Mouse (Mus musculus): ENCODE results near the gene Frmd4a. TPM values are rescaled to one million over a fixed set of nuclear protein-coding genes. Genes with fewer than 3 reads are reported as not detected.
A peak's percentile ranks its signal among the peaks of the same experiment; 100 is the strongest.

Frmd4a gene
- polyA plus RNA-seq, 1 experiment from 2014 or later, result 64.3 TPM

DNA sequence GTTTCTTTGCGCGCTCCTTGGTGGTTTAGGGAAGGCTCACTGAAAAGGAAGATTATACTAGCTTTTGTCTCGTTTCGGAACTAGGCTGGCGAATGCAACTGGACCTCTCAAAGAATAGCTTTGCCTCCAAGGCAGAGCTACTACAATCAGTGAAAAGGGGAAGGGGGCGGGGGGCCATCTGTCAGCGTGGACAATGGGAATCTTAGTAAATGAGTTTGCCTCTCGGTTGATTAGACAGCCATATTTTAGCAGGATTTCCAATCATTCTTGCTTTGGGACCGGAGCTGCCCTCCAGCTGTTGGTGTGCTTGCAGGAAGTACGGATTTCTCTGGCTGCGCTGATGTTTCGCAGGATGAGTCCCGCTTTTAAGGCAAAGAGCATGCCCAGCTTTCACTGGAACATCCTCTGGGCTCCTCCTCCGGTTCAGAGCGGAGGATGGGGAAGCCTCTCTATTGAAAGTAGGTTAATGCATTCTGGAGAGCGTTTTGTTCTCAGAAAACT is 135.7 kb downstream of the Frmd4a start:
- Histone ChIP-seq H3K9me3 (replicated peaks) (no peaks in the 10 kb centered on the region), H3K4me1 (peaks cover 24% of the 10 kb centered on the region), H3K36me3 (no peaks in the 10 kb centered on the region), H3K4me3 (peak overlapping the region; percentile 57), H3K27me3 (ENCODE audit: low read depth, poor library complexity, severe bottlenecking) (peaks cover 9% of the 10 kb centered on the region), H3K27ac (peak overlapping the region; percentile 82)
- 5% methylated on average over 16 of the region's 16 CpGs for WGBS
- DNase-seq (ENCODE audit: low spot score), result peak; percentile 61

DNA sequence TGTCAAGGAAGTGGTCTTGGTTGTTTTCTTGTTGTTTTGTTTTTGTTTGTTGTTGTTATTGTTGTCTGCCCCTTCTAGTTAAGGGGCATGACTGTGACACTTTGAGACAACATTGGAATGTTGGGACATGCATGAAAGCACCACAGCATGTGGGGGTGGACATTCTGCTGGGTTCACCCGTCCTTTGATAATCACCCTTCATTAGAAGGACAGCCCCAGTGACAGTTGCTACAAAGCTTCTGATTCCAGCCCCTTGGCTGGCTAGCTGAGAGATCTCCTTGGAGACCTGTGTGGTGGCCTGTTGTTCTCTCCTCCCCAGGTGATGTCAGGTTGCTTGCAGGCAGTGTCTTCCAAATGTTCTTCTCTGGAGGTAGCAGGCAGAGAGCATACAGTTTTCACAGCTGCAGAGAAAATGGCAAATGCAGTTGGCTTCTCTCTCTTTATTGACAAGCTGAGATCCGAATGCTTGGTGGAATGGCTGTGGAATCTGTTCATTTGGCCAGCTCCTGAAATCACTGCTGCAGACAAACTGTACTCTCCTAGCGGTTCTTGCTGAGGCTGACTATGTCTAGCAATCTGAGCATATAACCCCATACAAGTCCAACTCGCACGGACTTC is 136.6 kb downstream of the Frmd4a start:
- no peaks in the 10 kb centered on the region for H3K9me3 ChIP-seq (replicated peaks)
- no peaks in the 10 kb centered on the region for H3K36me3 ChIP-seq
- peaks cover 9% of the 10 kb centered on the region for H3K27me3 ChIP-seq (ENCODE audit: low read depth, poor library complexity, severe bottlenecking)
- 0 out of 2 replicates have a peak overlapping the region, but pooled peaks have one; percentile 82 for H3K27ac ChIP-seq
- DNase-seq (ENCODE audit: low spot score), result no peak
- 67% methylated on average over 5 of the region's 5 CpGs for WGBS
- peaks cover 22% of the 10 kb centered on the region for H3K4me1 ChIP-seq
- peak overlapping the region; percentile 57; the same call in 1 of the 2 replicates for H3K4me3 ChIP-seq

DNA sequence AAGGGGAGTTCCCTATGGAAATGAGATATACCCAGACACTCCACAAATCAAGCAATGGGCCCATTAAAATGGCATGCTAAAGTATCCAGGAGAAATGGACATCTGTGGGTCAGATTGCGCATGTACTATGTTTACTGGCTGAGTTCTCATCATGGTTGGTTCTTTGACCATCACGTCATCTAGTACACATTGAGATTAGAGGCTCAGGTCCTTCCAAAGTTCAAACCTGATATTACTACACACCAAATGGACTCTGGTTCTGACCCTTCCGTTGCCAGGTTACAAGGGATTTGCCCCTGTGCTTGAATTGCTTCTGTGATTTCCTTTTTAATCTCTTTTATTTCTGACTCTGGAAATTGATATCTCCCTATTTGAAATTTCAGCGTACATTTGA is 137.1 kb downstream of the Frmd4a start:
- Histone ChIP-seq H3K9me3 (replicated peaks) (no peaks in the 10 kb centered on the region), H3K27me3 (ENCODE audit: low read depth, poor library complexity, severe bottlenecking) (peaks cover 9% of the 10 kb centered on the region), H3K4me1 (peaks cover 22% of the 10 kb centered on the region), H3K36me3 (no peaks in the 10 kb centered on the region), H3K4me3 (no peak overlapping the region), H3K27ac (no peak overlapping the region)
- WGBS, result 90% methylated on average over 4 of the region's 4 CpGs
- no peak for DNase-seq (ENCODE audit: low spot score)

DNA sequence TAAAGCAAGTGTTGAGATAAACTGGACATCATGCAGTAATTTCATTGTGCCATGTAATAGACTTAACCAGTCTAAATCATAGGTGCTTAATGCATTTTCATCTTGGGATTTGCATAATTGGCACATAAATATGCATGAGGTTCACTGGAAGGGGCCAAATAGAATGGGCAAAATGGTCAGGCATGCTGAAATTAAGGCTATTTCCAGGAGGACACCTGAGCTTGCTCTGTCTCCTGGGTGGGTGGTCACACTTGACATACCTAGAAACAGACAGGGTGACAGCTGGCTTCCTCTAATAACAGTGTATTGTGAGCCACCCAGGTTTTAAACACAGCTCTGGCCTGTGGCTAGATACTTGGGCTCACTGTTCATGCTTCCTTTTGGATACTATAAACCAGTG is 137.9 kb downstream of the Frmd4a start:
- no peaks in the 10 kb centered on the region for H3K9me3 ChIP-seq (replicated peaks)
- H3K27me3 ChIP-seq (ENCODE audit: low read depth, poor library complexity, severe bottlenecking), result peaks cover 9% of the 10 kb centered on the region
- DNase-seq (ENCODE audit: low spot score), result no peak
- H3K27ac ChIP-seq, result no peak overlapping the region
- H3K36me3 ChIP-seq, result no peaks in the 10 kb centered on the region
- H3K4me3 ChIP-seq, result no peak overlapping the region
- H3K4me1 ChIP-seq, result peaks cover 22% of the 10 kb centered on the region

DNA sequence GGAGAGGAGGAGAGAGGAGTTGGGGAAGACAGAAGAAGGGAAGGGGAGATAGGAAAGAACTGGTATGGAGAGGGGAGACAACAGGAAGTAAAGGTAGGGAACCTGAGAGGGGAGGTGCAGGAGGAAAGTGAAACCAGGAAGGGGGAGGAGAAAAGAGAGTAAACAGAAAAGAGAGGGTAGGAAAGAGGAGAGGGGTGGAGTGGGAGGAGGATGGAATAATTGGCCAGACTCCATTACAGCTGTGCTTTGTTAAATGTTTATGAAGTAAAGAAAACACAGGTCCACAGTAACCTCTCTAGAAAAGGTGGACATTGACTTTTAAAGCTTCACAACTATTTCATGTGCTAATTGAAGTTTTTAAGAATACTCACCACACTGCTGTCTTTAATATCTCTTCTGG is 139.0 kb downstream of the Frmd4a start:
- Histone ChIP-seq H3K4me3 (no peak overlapping the region), H3K36me3 (no peaks in the 10 kb centered on the region), H3K9me3 (replicated peaks) (no peaks in the 10 kb centered on the region), H3K4me1 (peaks cover 22% of the 10 kb centered on the region), H3K27ac (no peak overlapping the region), H3K27me3 (ENCODE audit: low read depth, poor library complexity, severe bottlenecking) (peaks cover 2% of the 10 kb centered on the region)
- no peak for DNase-seq (ENCODE audit: low spot score)

DNA sequence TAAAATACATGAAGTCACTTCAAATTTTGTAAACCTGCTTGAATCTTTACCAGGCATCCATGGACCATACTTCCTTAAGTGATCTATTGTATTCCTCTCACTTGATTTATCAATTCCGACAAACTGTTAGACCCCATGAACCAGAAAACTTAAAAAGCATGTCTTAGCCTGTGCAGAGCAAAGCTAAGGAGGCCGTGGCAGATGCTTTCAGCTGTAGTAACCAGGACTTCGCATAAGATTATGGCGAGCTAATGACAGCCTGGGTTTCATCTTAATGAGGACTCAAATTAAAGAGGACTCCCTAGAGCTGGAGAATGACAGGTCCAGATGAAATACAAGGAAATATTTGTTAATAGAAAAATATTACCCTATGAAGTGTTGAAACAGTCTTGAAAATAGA is 139.9 kb downstream of the Frmd4a start:
- H3K4me1 ChIP-seq, result peaks cover 21% of the 10 kb centered on the region
- 85% methylated on average over 4 of the region's 4 CpGs for WGBS

DNA sequence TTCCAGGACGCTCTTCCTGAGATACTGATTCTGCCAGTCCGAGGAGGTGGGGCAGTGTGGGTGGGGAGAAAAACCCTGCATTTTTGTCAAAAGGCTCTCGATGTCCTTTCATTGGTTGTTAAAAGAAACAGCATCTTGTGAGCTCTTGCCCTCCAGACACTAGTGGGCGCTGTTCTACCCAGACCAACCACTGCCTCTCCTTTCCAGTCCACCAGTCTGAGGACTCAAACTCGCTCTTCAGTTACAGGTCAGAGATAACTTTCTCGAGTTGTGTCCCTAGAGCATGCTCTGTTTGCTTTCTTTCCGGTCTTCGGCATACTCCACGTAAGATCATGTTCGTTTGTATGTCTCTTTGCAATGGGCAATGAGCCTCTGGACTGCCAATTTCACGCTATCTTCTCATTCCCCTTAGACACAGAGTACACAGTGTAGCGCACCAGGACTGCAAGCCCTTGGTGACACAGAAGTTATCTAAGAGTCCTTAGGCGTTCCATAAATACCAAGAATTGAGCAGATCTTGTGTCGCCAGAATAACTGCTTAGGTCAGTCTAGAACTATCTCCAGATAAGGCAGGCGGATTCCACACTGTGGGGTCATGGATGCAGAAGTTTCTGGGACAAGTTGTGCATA is 142.2 kb downstream of the Frmd4a start:
- Histone ChIP-seq H3K4me3 (no peak overlapping the region), H3K9me3 (replicated peaks) (no peaks in the 10 kb centered on the region), H3K27me3 (ENCODE audit: low read depth, poor library complexity, severe bottlenecking) (no peaks in the 10 kb centered on the region), H3K4me1 (peaks cover 5% of the 10 kb centered on the region; the same call in 1 of the 2 replicates), H3K27ac (no peak overlapping the region), H3K36me3 (no peaks in the 10 kb centered on the region)
- WGBS, result 85% methylated on average over 15 of the region's 15 CpGs
- DNase-seq (ENCODE audit: low spot score), result no peak

More for the DNA sequence above, 139.9 kb downstream of the Frmd4a start:
- Histone ChIP-seq H3K36me3 (no peaks in the 10 kb centered on the region), H3K4me3 (no peak overlapping the region), H3K9me3 (replicated peaks) (no peaks in the 10 kb centered on the region), H3K27me3 (ENCODE audit: low read depth, poor library complexity, severe bottlenecking) (no peaks in the 10 kb centered on the region), H3K27ac (no peak overlapping the region)
- no peak for DNase-seq (ENCODE audit: low spot score)

DNA sequence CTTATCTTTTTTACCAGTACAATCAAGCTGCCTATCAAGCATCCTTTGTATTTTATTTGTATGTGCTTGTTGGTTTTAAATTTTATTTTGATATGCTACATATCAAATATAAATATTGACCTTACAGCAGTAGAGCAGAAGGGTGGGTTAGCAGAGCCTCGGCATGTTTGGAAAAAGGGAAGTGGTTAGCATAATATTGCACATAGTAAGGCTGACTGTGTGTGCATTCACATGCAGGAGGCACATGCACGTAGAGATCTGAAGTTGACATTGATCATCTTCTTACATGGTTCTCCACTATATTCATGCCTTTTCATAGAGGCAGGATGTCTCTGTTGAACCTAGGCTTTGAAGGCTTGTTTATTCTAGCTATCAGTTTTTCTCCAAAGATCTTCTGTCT is 148.7 kb downstream of the Frmd4a start:
- 88% methylated on average over 2 of the region's 2 CpGs for WGBS
- Histone ChIP-seq H3K27me3 (ENCODE audit: low read depth, poor library complexity, severe bottlenecking) (no peaks in the 10 kb centered on the region), H3K36me3 (0 out of 2 replicates have a peak, but pooled peaks cover 4% of the 10 kb centered on the region), H3K4me3 (no peak overlapping the region), H3K27ac (no peak overlapping the region), H3K9me3 (replicated peaks) (no peaks in the 10 kb centered on the region), H3K4me1 (peaks cover 13% of the 10 kb centered on the region)
- DNase-seq (ENCODE audit: low spot score), result no peak

DNA sequence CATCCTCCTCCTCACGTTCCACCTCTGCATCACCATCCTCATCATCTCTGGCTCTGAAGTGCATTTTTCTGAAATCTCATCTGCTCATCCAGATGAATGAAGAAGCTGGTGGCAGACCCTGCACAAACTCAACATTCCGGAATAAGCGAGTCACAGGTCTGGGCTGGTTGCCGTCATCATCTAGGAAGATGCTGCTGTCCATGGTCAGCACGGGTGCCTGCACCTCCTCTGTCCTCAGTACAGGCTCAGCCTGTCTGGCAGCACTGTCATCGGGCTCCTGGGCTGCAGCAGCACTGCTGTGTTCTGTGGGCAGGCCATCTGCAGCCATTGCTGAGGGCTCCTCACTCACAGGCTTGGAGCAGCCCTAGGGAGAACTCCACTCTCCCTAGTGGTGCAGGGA is 149.6 kb downstream of the Frmd4a start:
- DNase-seq (ENCODE audit: low spot score), result no peak
- Histone ChIP-seq H3K27ac (no peak overlapping the region), H3K27me3 (ENCODE audit: low read depth, poor library complexity, severe bottlenecking) (no peaks in the 10 kb centered on the region), H3K4me3 (no peak overlapping the region), H3K9me3 (replicated peaks) (no peaks in the 10 kb centered on the region), H3K36me3 (0 out of 2 replicates have a peak, but pooled peaks cover 4% of the 10 kb centered on the region), H3K4me1 (peaks cover 13% of the 10 kb centered on the region)
- WGBS, result 87% methylated on average over 6 of the region's 6 CpGs

DNA sequence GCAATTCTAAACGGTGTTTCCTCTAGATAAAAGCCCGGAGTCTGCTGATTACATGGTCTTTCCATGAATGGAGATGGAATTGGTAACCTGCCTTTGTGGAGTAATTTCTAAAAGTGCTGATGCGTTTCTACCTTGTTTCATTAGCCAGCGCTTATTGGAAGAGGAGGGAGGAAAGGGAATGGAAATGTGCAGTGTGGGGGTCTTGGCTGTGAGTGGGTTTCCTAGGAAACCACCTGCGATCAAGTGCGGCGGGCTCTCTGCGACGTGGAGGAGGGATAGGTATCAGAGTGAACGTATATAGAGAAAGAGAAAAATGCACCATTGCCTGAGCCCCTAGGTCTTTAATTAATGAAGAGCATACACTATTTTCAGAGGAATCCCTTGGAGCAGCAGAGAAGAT is 152.2 kb downstream of the Frmd4a start:
- Histone ChIP-seq H3K9me3 (replicated peaks) (no peaks in the 10 kb centered on the region), H3K27me3 (ENCODE audit: low read depth, poor library complexity, severe bottlenecking) (no peaks in the 10 kb centered on the region), H3K27ac (no peak overlapping the region), H3K36me3 (0 out of 2 replicates have a peak, but pooled peaks cover 4% of the 10 kb centered on the region), H3K4me1 (peaks cover 13% of the 10 kb centered on the region), H3K4me3 (no peak overlapping the region)
- 89% methylated on average over 10 of the region's 10 CpGs for WGBS
- DNase-seq (ENCODE audit: low spot score), result no peak

DNA sequence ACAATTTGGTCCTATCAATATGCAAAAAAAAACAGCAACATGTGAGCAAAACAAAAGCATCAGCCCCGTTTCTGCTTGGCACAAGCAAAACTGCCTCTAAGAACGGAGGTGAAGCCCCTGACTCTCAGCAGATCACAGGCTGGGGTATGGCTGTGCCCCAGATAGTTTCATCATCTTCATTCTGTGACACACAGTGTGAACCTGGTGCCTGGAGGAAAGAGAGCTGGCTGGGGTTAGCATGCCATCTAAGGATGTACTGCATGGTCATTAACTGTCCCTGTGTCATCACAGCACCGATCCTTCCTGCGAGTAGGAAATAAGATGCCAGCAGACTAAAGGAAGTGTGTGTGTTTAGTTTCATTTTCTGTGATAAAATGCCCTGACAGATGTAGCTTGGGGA is 152.7 kb downstream of the Frmd4a start:
- H3K27ac ChIP-seq, result no peak overlapping the region
- WGBS, result 94% methylated on average over 4 of the region's 4 CpGs

DNA sequence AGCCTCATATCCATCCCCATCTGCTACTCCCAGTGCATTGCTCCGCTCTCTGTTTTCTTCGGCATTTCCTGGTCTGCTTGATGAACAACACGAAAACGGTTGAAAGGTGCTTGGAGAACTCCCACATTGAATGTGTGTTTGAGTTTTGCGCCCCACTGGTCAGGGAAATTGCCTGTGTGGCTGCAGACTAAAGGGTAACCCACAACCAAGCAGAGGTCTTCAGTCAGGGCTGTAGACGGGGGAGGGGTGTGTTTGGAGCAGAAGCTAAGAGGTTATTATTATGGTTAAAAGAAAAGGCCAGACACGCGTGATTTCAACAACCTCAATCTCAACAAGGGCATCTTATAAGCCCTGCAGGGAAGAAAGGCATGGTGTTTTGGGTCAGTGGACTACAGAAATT is 167.5 kb downstream of the Frmd4a start:
- 91% methylated on average over 8 of the region's 8 CpGs for WGBS
- no peaks in the 10 kb centered on the region for H3K36me3 ChIP-seq
- H3K4me3 ChIP-seq, result no peak overlapping the region
- H3K27ac ChIP-seq, result no peak overlapping the region
- H3K4me1 ChIP-seq, result no peaks in the 10 kb centered on the region
- DNase-seq (ENCODE audit: low spot score), result no peak
- H3K27me3 ChIP-seq (ENCODE audit: low read depth, poor library complexity, severe bottlenecking), result no peaks in the 10 kb centered on the region
- H3K9me3 ChIP-seq (replicated peaks), result no peaks in the 10 kb centered on the region

More for the DNA sequence above, 152.7 kb downstream of the Frmd4a start:
- Histone ChIP-seq H3K9me3 (replicated peaks) (no peaks in the 10 kb centered on the region), H3K4me3 (no peak overlapping the region), H3K27me3 (ENCODE audit: low read depth, poor library complexity, severe bottlenecking) (no peaks in the 10 kb centered on the region), H3K4me1 (peaks cover 13% of the 10 kb centered on the region), H3K36me3 (0 out of 2 replicates have a peak, but pooled peaks cover 4% of the 10 kb centered on the region)
- DNase-seq (ENCODE audit: low spot score), result no peak

DNA sequence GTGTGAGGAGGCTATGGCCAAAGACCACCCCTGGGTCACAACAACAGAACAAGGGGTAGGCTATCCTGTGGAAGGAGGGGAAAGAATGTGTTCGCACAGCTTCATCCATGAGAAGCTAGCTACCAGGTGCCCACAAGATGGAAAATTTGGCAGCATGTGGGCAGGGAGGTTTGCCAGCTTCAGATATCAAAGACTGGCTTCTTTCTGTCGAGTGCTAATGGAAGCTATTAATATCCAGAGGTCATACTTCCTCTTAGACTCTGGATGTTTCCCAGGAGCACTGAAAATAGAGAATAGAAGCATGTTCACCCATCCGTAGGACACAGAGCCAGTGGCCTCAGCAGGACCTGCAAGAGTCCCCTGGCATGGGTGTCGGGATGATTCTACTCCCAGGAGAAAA is 170.0 kb downstream of the Frmd4a start:
- Histone ChIP-seq H3K4me3 (no peak overlapping the region), H3K27ac (no peak overlapping the region), H3K36me3 (no peaks in the 10 kb centered on the region), H3K9me3 (replicated peaks) (no peaks in the 10 kb centered on the region), H3K4me1 (no peaks in the 10 kb centered on the region), H3K27me3 (ENCODE audit: low read depth, poor library complexity, severe bottlenecking) (no peaks in the 10 kb centered on the region)
- no peak for DNase-seq (ENCODE audit: low spot score)
- 81% methylated on average over 4 of the region's 4 CpGs for WGBS

Measured in limb, embryonic 10.5 days (tissue).